Mouse (Mus musculus) embryonic facial prominence, embryonic 14.5 days (tissue): ENCODE results near the gene Cfap299. TPM values are rescaled to one million over a fixed set of nuclear protein-coding genes. Genes with fewer than 3 reads are reported as not detected.

ENCODE experiments used
- ATAC-seq: fragments of 200-750 bp; cut with Nextera tagmentation; 2 replicates; pipeline ENCODE4 v1.8.0; 2017; ENCODE audit warnings: low read depth, moderate number of reproducible peaks, moderate TSS enrichment
- DNase-seq: peaks from one replicate; pipeline ENCODE4 v3.0.0-alpha.2; 2015; ENCODE audit warnings: low spot score
- H3K27ac ChIP-seq: fragments of 300-500 bp; sonication (generic); replicated peaks from 2 replicates; pipeline ENCODE4 v1.5.1; 2014; ENCODE audit warnings: low read depth, mild to moderate bottlenecking, low read length, moderate library complexity
- H3K27me3 ChIP-seq: fragments of 300-500 bp; sonication (generic); replicated peaks from 2 replicates; pipeline ENCODE4 v1.6.1; 2014; ENCODE audit warnings: low read length; ENCODE audit not compliant: control insufficient read depth, insufficient read depth
- H3K36me3 ChIP-seq: fragments of 300-500 bp; sonication (generic); 2 replicates; pipeline ENCODE4 v1.6.1; 2014; ENCODE audit warnings: low read length, mixed read lengths; ENCODE audit not compliant: control insufficient read depth, insufficient read depth
- H3K4me1 ChIP-seq: fragments of 300-500 bp; sonication (generic); 2 replicates; pipeline ENCODE4 v1.6.1; 2014; ENCODE audit warnings: antibody characterized with exemption, low read length; ENCODE audit not compliant: control insufficient read depth, insufficient read depth
- H3K4me2 ChIP-seq: fragments of 300-500 bp; sonication (generic); 2 replicates; pipeline ENCODE4 v1.6.1; 2014; ENCODE audit warnings: low read depth, mild to moderate bottlenecking, low read length, moderate library complexity, mixed read lengths
- H3K4me3 ChIP-seq: fragments of 300-500 bp; sonication (generic); 2 replicates; pipeline ENCODE4 v1.5.1; 2014; ENCODE audit warnings: low read depth, mild to moderate bottlenecking, low read length
- H3K9ac ChIP-seq: fragments of 300-500 bp; sonication (generic); 2 replicates; pipeline ENCODE4 v1.6.1; 2014; ENCODE audit warnings: low read depth, mild to moderate bottlenecking, low read length, moderate library complexity, mixed read lengths
- H3K9me3 ChIP-seq: fragments of 300-500 bp; sonication (generic); 2 replicates; pipeline ENCODE4 v1.6.1; 2016; ENCODE audit warnings: low read length; ENCODE audit not compliant: control insufficient read depth
- WGBS: fragments of 180-500 bp; shearing (Covaris S2); extraction: QIAGEN DNeasy Blood & Tissue Kit; methylation state at CpG from one replicate; pipeline ENCODE4 v1.1.7; 2014; 5-methylcytosine and 5-hydroxymethylcytosine counted together
- polyA plus RNA-seq: library from polyadenylated mRNA; unstranded; fragments of >200 nt; fragmentation: Nextera tagmentation; extraction: Ambion mirVana; gene quantifications from 2 replicates; pipeline ENCODE4 v1.2.1, GENCODE M21; 2014

The Cfap299 gene
- polyA plus RNA-seq, 1 experiment from 2014 or later: 1.9 TPM

- DNase-seq (no peak), ATAC-seq (no peak)
- Histone ChIP-seq H3K4me2 (no peak overlapping the region), H3K27ac (no peak overlapping the region), H3K36me3 (no peaks in the 10 kb centered on the region), H3K9me3 (no peaks in the 10 kb centered on the region), H3K4me1 (no peaks in the 10 kb centered on the region), H3K9ac (no peak overlapping the region), H3K4me3 (no peak overlapping the region), H3K27me3 (no peaks in the 10 kb centered on the region)
- WGBS: 71% methylated on average over 4 of the region's 4 CpGs
Observed at GRCm38 (mm10) chr5:98470052-98470451, 140.9 kb downstream of the Cfap299 start.

GRCm38 (mm10) chr5:98476539-98476938 is 147.4 kb downstream of the Cfap299 start:
- DNase-seq (no peak), ATAC-seq (no peak)
- Histone ChIP-seq H3K4me3 (no peak overlapping the region), H3K4me1 (no peaks in the 10 kb centered on the region), H3K27ac (no peak overlapping the region), H3K36me3 (no peaks in the 10 kb centered on the region), H3K9me3 (no peaks in the 10 kb centered on the region), H3K27me3 (no peaks in the 10 kb centered on the region), H3K4me2 (no peak overlapping the region), H3K9ac (no peak overlapping the region)
- 81% methylated on average over 3 of the region's 3 CpGs for WGBS

GRCm38 (mm10) chr5:98477261-98477660 is 148.2 kb downstream of the Cfap299 start:
- Histone ChIP-seq H3K36me3 (no peaks in the 10 kb centered on the region), H3K4me3 (no peak overlapping the region), H3K4me2 (no peak overlapping the region), H3K27ac (no peak overlapping the region), H3K27me3 (no peaks in the 10 kb centered on the region), H3K9me3 (no peaks in the 10 kb centered on the region), H3K4me1 (no peaks in the 10 kb centered on the region), H3K9ac (no peak overlapping the region)
- no peak for DNase-seq
- no peak for ATAC-seq
- WGBS: 53% methylated on average over 8 of the region's 8 CpGs

- Histone ChIP-seq H3K9ac (no peak overlapping the region), H3K9me3 (no peaks in the 10 kb centered on the region), H3K27me3 (no peaks in the 10 kb centered on the region), H3K4me1 (no peaks in the 10 kb centered on the region), H3K36me3 (no peaks in the 10 kb centered on the region), H3K4me3 (no peak overlapping the region), H3K4me2 (no peak overlapping the region), H3K27ac (no peak overlapping the region)
- DNase-seq (no peak), ATAC-seq (no peak)
- WGBS: 71% methylated on average over 5 of the region's 5 CpGs
Observed at GRCm38 (mm10) chr5:98483507-98483906, 154.4 kb downstream of the Cfap299 start.

- no peak for DNase-seq
- Histone ChIP-seq H3K9ac (no peak overlapping the region), H3K4me3 (no peak overlapping the region), H3K4me1 (no peaks in the 10 kb centered on the region), H3K27me3 (no peaks in the 10 kb centered on the region), H3K4me2 (no peak overlapping the region), H3K9me3 (no peaks in the 10 kb centered on the region), H3K27ac (no peak overlapping the region), H3K36me3 (no peaks in the 10 kb centered on the region)
- 78% methylated on average over 1 of the region's 1 CpGs for WGBS
- no peak for ATAC-seq
Observed at GRCm38 (mm10) chr5:98485189-98485588, 156.1 kb downstream of the Cfap299 start.

GRCm38 (mm10) chr5:98498317-98498716 is 169.2 kb downstream of the Cfap299 start:
- DNase-seq (no peak), ATAC-seq (no peak)
- Histone ChIP-seq H3K9ac (no peak overlapping the region), H3K9me3 (no peaks in the 10 kb centered on the region), H3K27me3 (no peaks in the 10 kb centered on the region), H3K36me3 (no peaks in the 10 kb centered on the region), H3K4me1 (no peaks in the 10 kb centered on the region), H3K4me2 (no peak overlapping the region), H3K4me3 (no peak overlapping the region), H3K27ac (no peak overlapping the region)
- 72% methylated on average over 4 of the region's 4 CpGs for WGBS

GRCm38 (mm10) chr5:98516214-98516613 is 187.1 kb downstream of the Cfap299 start:
- ATAC-seq (no peak), DNase-seq (no peak)
- H3K27me3 ChIP-seq: no peaks in the 10 kb centered on the region
- no peak overlapping the region for H3K4me2 ChIP-seq
- no peak overlapping the region for H3K4me3 ChIP-seq
- H3K4me1 ChIP-seq: no peaks in the 10 kb centered on the region
- no peaks in the 10 kb centered on the region for H3K9me3 ChIP-seq
- no peak overlapping the region for H3K27ac ChIP-seq
- H3K36me3 ChIP-seq: no peaks in the 10 kb centered on the region
- 84% methylated on average over 7 of the region's 7 CpGs for WGBS
- H3K9ac ChIP-seq: no peak overlapping the region

GRCm38 (mm10) chr5:98520118-98520517 is 191.0 kb downstream of the Cfap299 start:
- Histone ChIP-seq H3K36me3 (no peaks in the 10 kb centered on the region), H3K9me3 (no peaks in the 10 kb centered on the region), H3K27ac (no peak overlapping the region), H3K9ac (no peak overlapping the region), H3K4me2 (no peak overlapping the region), H3K4me1 (no peaks in the 10 kb centered on the region), H3K27me3 (no peaks in the 10 kb centered on the region), H3K4me3 (no peak overlapping the region)
- DNase-seq (no peak), ATAC-seq (no peak)
- WGBS: 58% methylated on average over 2 of the region's 2 CpGs

GRCm38 (mm10) chr5:98522270-98522977 is 193.3 kb downstream of the Cfap299 start:
- no peak overlapping the region for H3K9ac ChIP-seq
- no peaks in the 10 kb centered on the region for H3K9me3 ChIP-seq
- no peak overlapping the region for H3K4me3 ChIP-seq
- no peak overlapping the region for H3K27ac ChIP-seq
- no peaks in the 10 kb centered on the region for H3K4me1 ChIP-seq
- DNase-seq (no peak), ATAC-seq (no peak)
- H3K36me3 ChIP-seq: no peaks in the 10 kb centered on the region
- H3K27me3 ChIP-seq: no peaks in the 10 kb centered on the region
- WGBS: 83% methylated on average over 7 of the region's 7 CpGs
- H3K4me2 ChIP-seq: no peak overlapping the region
